Mouse (Mus musculus) hindbrain, embryonic 16.5 days (tissue): ENCODE measurements around the gene Sfi1. TPM values are rescaled to one million over a fixed set of nuclear protein-coding genes. Genes with fewer than 3 reads are reported as not detected.
"Not testable (repeated sequence)": the region's sequence is repeated elsewhere in the genome, so short reads cannot be mapped to it uniquely, and the experiment has no call there.

Experiments used
- ATAC-seq: fragments of 200-750 bp; cut with Nextera tagmentation; 2 replicates; pipeline ENCODE4 v1.8.0; 2017; ENCODE audit warnings: moderate TSS enrichment, moderate library complexity
- H3K27ac ChIP-seq: fragments of 300-500 bp; sonication (generic); 2 replicates; pipeline ENCODE4 v1.5.1; 2014; ENCODE audit warnings: low read depth, mild to moderate bottlenecking, control low read depth, low read length, moderate library complexity
- H3K27me3 ChIP-seq: fragments of 300-500 bp; sonication (generic); replicated peaks from 2 replicates; pipeline ENCODE4 v1.6.1; 2014; ENCODE audit warnings: low read length; ENCODE audit not compliant: control insufficient read depth, insufficient read depth
- H3K36me3 ChIP-seq: fragments of 300-500 bp; sonication (generic); 2 replicates; pipeline ENCODE4 v1.6.1; 2014; ENCODE audit warnings: mild to moderate bottlenecking, low read length, moderate library complexity, mixed read lengths; ENCODE audit not compliant: control insufficient read depth, insufficient read depth
- H3K4me1 ChIP-seq: fragments of 300-500 bp; sonication (generic); 2 replicates; pipeline ENCODE4 v1.6.1; 2014; ENCODE audit warnings: low read depth, low read length; ENCODE audit not compliant: control insufficient read depth, insufficient read depth
- H3K4me2 ChIP-seq: fragments of 300-500 bp; sonication (generic); 2 replicates; pipeline ENCODE4 v1.6.1; 2014; ENCODE audit warnings: mild to moderate bottlenecking, low read length, control low read depth, moderate library complexity
- H3K4me3 ChIP-seq: fragments of 300-500 bp; sonication (generic); 2 replicates; pipeline ENCODE4 v1.5.1; 2014; ENCODE audit warnings: mild to moderate bottlenecking, low read length, control low read depth, moderate library complexity
- H3K9ac ChIP-seq: fragments of 300-500 bp; sonication (generic); 2 replicates; pipeline ENCODE4 v1.6.1; 2014; ENCODE audit warnings: low read depth, mild to moderate bottlenecking, control low read depth, low read length, moderate library complexity
- H3K9me3 ChIP-seq: fragments of 300-500 bp; sonication (generic); 2 replicates; pipeline ENCODE4 v1.6.1; 2014; ENCODE audit warnings: mild to moderate bottlenecking, low read length, moderate library complexity; ENCODE audit not compliant: control insufficient read depth
- WGBS: fragments of 180-500 bp; shearing (Covaris S2); extraction: QIAGEN DNeasy Blood & Tissue Kit; methylation state at CpG from one replicate; pipeline ENCODE4 v1.1.7; 2014; 5-methylcytosine and 5-hydroxymethylcytosine counted together
- polyA plus RNA-seq: library from polyadenylated mRNA; unstranded; fragments of >200 nt; fragmentation: Nextera tagmentation; extraction: Ambion mirVana; gene quantifications from 2 replicates; pipeline ENCODE4 v1.2.1, GENCODE M21; 2015

Sfi1 gene
- polyA plus RNA-seq, 1 experiment from 2014 or later = 14.3 TPM

DNA sequence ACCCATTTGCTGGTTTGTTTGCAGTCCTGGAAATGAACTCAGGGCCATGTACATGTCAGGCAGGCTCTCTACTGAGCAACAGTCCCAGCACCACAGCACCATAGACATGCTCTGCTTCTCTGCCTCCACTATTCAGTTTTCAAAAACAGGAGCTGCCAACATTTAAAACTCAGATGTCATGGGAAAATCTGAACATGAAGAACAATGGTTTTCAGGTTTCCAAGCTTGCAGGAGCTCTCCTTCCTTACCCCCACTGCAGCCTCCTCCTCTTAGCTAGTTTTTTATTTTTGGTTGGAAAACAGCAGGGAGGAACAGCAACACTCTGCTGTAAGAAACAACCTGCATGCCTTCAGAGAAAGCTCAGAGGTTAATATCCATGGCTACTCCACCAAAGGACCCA lies 26.9 kb downstream of the Sfi1 start:
- H3K27ac ChIP-seq, H3K9me3 ChIP-seq, H3K4me3 ChIP-seq, ATAC-seq, H3K4me2 ChIP-seq, H3K36me3 ChIP-seq, H3K9ac ChIP-seq, H3K27me3 ChIP-seq, H3K4me1 ChIP-seq: not testable (repeated sequence)

DNA sequence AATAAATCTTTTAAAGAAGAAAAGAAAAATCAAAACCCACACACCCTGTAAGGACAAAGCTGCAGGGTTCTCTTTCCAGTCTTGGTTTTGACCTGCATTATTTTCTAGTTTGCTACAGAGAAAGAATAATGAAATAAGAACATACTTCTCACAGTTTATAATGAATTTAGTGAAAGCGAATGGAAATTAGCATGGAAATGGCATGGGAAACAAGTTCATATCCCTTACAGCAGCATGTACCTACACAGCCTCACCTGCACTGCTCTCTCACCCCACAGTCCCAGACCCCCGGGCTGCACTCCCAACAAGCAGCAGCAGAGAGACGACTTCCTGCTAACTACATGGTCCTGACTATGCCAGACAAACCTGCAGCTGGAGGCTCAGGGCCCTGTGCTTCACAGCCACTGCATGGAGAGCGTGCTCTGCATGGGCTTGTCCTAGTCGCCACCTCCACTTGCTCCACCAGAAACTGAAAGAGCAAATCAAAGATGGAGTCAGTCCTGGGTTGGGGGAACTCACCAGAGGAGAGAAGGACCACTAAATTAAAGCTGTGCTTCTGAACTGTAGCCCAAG lies 28.0 kb downstream of the Sfi1 start:
- H3K9me3 ChIP-seq, H3K27me3 ChIP-seq, H3K9ac ChIP-seq, H3K4me3 ChIP-seq, H3K4me2 ChIP-seq, H3K27ac ChIP-seq, H3K36me3 ChIP-seq, H3K4me1 ChIP-seq: not testable (repeated sequence)
- ATAC-seq = peak; percentile 24
- 82% methylated on average over 3 of the region's 5 CpGs for WGBS

DNA sequence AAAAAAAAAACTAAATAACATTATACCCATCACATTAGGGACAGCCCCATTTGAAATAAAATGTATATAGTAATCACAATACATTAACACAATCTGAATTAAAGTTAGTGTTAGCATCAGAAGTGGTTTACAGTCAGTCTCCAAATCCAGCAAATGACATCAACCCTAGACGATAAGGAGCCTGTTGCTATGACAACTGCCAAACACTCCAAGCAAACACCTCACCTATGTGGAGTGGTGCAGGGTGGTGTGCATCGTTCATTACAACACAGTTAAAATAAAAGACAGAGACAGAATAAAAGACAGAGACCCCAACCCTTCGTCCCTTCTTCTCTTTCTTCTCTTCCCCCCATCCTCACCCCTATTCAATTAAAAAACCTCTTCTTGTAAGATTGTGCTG lies 29.6 kb downstream of the Sfi1 start:
- not testable (repeated sequence) for H3K4me3 ChIP-seq, H3K27me3 ChIP-seq, H3K36me3 ChIP-seq, ATAC-seq, H3K9me3 ChIP-seq, H3K27ac ChIP-seq, H3K4me2 ChIP-seq, H3K4me1 ChIP-seq, H3K9ac ChIP-seq
- WGBS = 69% methylated on average over 3 of the region's 3 CpGs

DNA sequence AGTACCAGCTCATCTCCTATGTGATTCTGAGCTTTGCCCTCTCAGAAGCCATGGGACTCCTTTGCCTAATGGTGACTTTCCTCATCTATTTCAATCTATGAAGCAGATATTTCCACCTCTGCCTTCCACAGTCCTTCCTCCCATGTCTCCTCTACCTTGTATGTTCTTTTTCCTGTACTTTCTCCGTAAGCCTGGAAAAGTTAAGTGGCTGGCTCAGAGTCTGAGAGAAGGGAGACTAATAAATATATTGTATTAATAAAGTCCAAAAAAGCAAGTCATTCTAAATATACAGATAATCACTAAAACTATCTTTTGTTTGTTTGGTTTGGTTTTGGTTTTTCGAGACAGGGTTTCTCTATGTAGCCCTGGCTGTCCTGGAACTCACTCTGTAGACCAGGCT lies 30.1 kb downstream of the Sfi1 start:
- H3K4me2 ChIP-seq, H3K9me3 ChIP-seq, ATAC-seq, H3K36me3 ChIP-seq, H3K4me1 ChIP-seq, H3K9ac ChIP-seq, H3K27me3 ChIP-seq, H3K27ac ChIP-seq, H3K4me3 ChIP-seq: not testable (repeated sequence)
- WGBS = 96% methylated on average over 2 of the region's 2 CpGs

DNA sequence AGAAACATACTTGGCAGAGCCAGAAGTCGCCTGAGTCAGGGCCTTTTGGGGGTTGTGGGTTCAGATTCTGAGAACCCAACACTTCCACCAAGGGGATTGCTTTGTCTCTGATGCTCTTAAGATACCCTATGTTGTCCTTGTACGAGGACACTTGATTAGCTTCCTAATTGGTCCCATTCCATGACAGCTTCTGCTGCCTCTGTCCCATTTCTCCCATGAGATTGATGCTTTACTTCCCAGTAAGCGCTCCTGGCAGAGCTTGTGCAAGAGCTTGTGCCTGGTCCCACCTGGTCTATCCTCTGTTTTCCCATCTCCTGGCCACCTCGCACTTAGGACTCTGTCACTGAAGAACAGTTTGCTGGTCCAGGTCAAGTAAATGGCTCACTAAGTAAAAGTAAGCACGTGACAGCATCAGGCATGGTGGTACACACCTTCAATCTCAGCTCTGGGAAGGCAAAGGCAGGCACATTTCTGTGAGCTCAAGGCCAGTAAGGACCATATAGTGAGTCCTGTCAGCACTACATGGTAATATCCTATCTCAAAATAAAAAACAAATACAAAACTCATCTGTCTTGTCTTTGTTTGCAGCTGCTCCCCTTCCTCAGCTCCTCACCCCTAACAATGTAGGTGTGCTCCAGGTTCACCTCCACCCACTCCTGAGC lies 30.9 kb downstream of the Sfi1 start:
- H3K9me3 ChIP-seq, H3K27ac ChIP-seq, H3K4me3 ChIP-seq, H3K36me3 ChIP-seq, H3K27me3 ChIP-seq, H3K4me2 ChIP-seq, H3K9ac ChIP-seq, H3K4me1 ChIP-seq: not testable (repeated sequence)
- peak; percentile 35; the same call in 1 of the 2 replicates for ATAC-seq
- WGBS = 59% methylated on average over 5 of the region's 5 CpGs

DNA sequence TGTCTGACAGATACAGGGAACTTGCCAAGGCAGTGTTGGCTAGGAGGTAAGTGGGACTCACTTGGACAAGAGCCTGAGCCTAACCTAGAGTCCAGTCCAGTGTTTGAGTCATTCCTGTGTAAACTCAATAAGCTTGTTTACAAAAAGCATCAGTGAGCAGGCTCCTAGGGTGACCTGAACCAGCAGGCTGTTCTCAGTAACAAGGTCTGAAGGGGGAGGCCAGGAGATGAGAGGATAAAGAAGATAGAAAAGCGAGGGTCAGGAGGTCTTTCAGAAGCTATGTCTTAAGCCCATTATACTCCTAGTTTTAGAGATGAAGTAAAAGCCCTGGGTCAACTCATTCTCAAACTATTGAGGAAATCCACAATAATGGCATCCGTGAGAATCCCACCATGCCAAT lies 31.9 kb downstream of the Sfi1 start:
- H3K4me2 ChIP-seq, ATAC-seq, H3K4me3 ChIP-seq, H3K27ac ChIP-seq, H3K36me3 ChIP-seq, H3K27me3 ChIP-seq, H3K9me3 ChIP-seq, H3K9ac ChIP-seq, H3K4me1 ChIP-seq: not testable (repeated sequence)
- WGBS = 58% methylated on average over 1 of the region's 2 CpGs

DNA sequence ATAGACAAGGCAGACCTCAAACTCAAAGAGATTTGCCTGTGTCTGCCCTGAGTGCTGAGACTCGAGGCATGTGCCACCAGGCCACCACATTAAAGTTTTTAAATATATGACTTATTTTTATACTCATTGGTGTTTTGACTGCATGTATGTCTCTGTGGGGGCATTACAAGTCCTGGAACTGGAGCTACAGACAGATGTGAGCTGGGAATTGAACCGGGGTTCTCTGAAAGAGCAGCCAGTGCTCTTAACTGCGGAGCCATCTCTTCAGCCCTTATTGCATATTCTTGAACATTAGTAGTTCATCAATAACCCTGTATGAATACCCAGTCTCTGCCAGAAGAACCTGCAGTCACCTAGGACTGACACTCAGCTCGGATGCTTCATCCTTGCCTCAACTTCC lies 34.5 kb downstream of the Sfi1 start:
- not testable (repeated sequence) for H3K27ac ChIP-seq, H3K36me3 ChIP-seq, H3K27me3 ChIP-seq, H3K9ac ChIP-seq, H3K4me2 ChIP-seq, ATAC-seq, H3K4me3 ChIP-seq, H3K4me1 ChIP-seq, H3K9me3 ChIP-seq
- WGBS = 89% methylated on average over 4 of the region's 4 CpGs

DNA sequence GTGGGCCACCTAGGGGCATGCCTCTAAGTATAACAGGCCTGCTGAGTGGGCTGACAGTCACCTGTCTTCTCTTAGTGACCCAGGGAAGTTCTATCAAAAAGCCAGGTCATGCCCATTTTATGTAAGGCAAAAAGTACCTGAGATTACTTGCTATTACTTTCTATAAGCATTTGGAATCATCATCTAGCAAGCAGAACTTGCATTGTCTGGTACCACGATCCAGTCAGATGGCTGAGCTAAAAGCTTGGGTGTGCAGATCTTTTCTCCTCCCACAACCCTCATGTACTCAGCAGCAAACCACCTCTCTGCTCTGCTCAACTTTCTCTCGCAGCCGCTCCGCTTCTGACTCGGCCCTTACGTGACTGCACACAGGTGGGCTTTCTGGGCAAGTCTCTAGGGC lies 35.3 kb downstream of the Sfi1 start:
- not testable (repeated sequence) for H3K27me3 ChIP-seq, H3K9me3 ChIP-seq, H3K27ac ChIP-seq, ATAC-seq, H3K4me2 ChIP-seq, H3K36me3 ChIP-seq, H3K9ac ChIP-seq, H3K4me1 ChIP-seq, H3K4me3 ChIP-seq
- WGBS = 93% methylated on average over 6 of the region's 6 CpGs

DNA sequence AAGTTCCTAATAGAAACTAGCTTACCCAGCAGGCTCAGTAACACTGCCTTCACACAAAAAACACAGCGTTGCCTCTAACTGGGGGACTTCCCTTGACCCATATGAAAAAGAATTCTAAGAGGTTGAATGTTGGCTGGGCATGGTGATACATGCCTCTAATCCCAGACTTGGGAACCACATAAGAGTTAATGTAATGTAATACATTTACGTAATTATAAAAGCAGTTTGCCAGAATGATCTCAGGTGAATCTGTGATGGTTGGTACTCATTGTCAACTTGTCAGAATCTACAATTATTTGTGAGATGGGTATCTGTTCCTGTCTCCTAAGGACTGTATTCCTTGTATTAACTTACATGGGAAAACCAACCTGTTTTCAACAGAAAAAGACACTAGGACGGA lies 36.3 kb downstream of the Sfi1 start:
- H3K4me1 ChIP-seq, ATAC-seq, H3K9me3 ChIP-seq, H3K27ac ChIP-seq, H3K36me3 ChIP-seq, H3K27me3 ChIP-seq, H3K9ac ChIP-seq, H3K4me3 ChIP-seq, H3K4me2 ChIP-seq: not testable (repeated sequence)
- WGBS = 91% methylated on average over 2 of the region's 3 CpGs
